Mouse (Mus musculus) adrenal gland, adult 18-20 months (tissue): ENCODE data around the gene Pan2. TPM values are rescaled to one million over a fixed set of nuclear protein-coding genes. Genes with fewer than 3 reads are reported as not detected.
A peak's percentile ranks its signal among the peaks of the same experiment; 100 is the strongest.
"Not testable (repeated sequence)": the region's sequence is repeated elsewhere in the genome, so short reads cannot be mapped to it uniquely, and the experiment has no call there.

Source experiments
- DNase-seq, 2 experiments: peaks; one replicate each; pipeline ENCODE4 v3.0.0; 2021 to 2022; ENCODE audit warnings: low spot score in 2 of 2
- total RNA-seq, 2 experiments: library from RNA; stranded (reverse); gene quantifications; 1 replicate in 1 of 2; 2 replicates in 1 of 2; pipeline ENCODE4 v1.2.3; 2021

The Pan2 gene
- total RNA-seq, 2 experiments from 2014 or later = 14.5 to 19.1 TPM

DNA sequence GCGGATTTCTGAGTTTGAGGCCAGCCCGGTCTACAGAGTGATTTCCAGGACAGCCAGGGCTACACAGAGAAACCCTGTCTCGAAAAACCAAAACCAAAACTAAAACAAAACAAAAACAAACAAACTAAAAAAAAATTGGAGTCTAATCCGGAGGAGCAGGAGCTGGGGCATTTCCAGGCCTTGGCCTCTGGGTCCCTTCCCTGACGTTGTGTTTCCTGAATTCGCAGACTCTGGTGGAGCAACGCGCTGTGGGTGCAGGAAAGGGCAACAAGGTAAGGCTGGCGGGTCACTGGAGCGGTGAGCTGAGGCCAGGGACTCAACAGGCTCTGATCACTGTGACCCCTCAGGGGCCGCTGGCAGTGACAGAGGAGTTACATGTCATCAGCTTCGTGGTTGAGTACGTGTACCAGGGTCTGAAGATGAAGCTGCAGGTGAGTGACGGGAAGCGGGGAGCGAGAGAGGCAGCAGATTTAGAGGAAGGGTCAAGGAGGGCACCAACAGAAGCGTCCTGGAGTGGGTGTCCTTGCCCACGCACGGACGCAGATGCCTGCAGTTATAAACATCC is 20.2 kb upstream of the Pan2 start:
- no peak for DNase-seq

DNA sequence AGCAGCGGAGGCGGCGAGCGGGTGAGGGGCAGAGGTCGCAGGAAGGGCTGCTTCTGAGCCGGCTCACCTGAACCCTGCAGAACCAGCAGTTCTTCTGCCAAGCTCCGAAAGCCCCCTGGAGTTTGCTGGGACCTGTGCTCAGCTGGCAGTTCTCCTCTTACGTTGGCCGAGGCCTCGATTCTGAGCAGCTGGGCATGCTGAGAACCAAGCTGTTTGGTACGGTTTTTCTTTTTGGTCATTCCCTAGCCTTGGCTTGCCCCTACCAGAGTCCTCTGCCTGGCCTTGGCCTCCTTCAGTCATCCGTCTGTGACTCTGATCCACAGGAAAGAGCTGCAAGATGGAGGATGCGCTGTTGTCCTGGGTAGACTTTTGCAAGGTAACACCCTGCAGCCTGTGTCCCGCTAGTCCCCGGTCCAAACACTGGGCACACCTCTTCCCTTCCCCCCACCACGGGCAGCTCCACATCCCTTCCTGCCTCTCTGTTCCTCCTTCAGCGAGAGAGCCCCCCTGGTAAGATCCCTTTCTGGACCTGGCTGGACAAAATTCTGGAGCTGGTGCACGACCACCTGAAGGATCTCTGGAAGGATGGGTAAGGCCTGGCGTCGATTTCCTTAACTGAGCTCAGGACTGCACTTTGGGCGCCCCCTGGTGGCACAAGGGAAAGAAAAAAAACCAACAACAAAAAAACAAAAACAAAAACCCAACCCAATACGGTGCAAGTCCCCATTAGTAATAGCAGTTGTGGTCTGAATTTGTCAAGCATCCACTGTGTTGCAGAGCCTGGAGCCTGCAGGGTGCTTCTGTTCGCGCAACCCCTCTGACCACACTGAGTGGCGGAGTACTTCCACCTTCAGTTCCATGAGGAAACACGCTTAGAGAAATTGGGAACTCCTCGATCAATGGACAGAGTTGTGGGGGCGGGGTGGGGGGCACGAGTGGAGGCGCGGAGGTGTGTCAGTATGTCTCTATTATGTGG is 19.2 kb upstream of the Pan2 start:
- DNase-seq = peak; percentile 60 to 72

DNA sequence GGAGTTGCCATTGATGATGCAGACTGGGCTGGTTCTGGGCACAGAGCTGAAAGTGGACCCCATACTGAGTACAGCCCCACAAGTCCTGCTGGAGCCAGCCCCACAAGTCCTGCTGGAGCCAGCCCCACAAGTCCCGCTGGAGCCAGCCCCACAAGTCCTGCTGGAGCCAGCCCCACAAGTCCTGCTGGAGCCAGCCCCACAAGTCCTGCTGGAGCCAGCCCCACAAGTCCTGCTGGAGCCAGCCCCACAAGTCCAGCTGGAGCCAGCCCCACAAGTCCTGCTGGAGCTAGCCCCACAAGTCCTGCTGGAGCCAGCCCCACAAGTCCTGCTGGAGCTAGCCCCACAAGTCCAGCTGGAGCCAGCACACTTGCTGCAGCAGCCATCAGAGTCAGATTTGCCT is 12.5 kb upstream of the Pan2 start:
- DNase-seq = not testable (repeated sequence)

DNA sequence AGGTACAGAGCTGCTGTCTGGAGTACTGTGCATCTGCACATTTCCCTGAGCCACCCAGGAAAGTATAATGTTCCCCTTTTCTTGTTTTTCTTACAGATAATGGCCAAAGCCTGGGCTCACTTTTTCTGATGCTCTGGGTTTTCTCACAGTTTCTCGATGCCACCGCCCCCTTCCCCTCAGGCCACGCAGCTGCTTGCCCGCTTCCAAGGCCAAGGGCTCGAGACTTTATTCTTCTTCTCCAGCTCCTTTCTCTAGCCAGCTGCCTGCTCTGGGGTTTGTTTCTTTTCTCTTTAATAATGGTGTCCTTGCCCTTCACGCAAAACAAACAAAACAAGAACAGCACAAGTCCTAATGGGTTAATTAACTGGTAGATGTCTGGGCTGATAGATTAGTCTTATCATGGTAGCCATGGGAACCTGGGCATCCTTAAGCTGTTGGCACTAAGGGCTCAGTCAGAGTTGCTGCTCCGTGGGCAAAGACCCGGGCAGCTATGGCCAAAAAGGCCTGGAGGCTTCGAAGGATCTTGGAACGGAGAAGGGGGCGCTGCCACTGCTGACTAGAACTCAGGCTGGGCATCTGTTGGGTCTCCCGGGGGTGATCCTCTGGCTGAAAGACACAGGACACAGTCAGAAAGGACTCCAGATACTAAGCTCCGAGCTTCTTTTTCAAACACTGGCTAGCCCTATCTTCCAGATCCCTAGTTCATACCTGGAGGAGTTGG is 6.6 kb upstream of the Pan2 start:
- DNase-seq = no peak

GRCm38 (mm10) chr10:128297221-128297620 is 5.9 kb upstream of the Pan2 start:
- no peak for DNase-seq

GRCm38 (mm10) chr10:128297622-128298021 is 5.5 kb upstream of the Pan2 start:
- DNase-seq = no peak

GRCm38 (mm10) chr10:128298243-128298642 is 4.9 kb upstream of the Pan2 start:
- no peak for DNase-seq

GRCm38 (mm10) chr10:128298702-128299171 is 4.4 kb upstream of the Pan2 start, which contains the start of gene Il23a:
Gene Il23a, minus strand, starts transcription at chr10:128298752.
- DNase-seq = no peak

GRCm38 (mm10) chr10:128302357-128302756 is 778 bp upstream of the Pan2 start:
- DNase-seq = no peak

- DNase-seq = no peak
Measured at GRCm38 (mm10) chr10:128302785-128303125, 380 bp upstream of the Pan2 start.

- DNase-seq = no peak
Measured at GRCm38 (mm10) chr10:128309654-128310053, 6.5 kb downstream of the Pan2 start.

DNA sequence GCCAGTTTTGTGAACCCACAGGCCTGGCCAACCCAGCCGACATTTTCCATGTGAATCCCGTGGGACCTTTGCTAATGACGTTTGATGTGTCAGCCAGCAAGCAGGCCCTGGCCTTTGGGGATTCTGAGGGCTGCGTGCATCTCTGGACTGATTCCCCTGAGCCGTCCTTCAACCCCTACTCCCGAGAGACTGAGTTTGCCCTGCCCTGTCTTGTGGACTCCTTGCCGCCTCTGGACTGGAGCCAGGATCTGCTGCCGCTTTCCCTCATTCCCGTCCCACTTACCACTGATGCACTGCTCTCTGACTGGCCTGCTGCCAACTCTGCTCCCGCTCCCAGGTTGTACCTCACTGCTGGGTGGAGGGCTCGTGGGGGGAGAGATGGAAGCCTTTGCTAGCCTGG is 7.0 kb downstream of the Pan2 start:
- peak; percentile 46 to 58 for DNase-seq

- DNase-seq = no peak
Measured at GRCm38 (mm10) chr10:128310902-128311301, 7.8 kb downstream of the Pan2 start.

GRCm38 (mm10) chr10:128315578-128315977 is 12.4 kb downstream of the Pan2 start:
- no peak for DNase-seq

DNA sequence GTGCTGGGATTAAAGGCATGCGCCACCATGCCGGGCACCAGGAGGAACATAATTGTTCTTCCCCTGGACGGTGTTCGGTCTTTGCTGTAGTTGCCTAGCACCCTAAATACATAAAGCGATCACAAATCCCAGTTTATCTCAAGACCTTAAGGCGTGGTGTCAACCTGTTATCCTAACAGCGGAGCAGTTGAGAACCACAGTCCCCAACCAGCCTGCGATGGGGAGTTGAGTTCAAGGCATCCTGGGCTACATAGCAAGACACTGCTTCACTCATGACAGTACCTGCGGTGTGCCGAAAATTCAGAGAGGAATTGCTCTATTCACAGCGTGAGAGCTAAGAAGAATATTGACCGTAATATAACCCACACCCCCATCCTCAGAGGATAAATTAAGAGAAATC is 18.5 kb downstream of the Pan2 start:
- DNase-seq = no peak

- peak; percentile 68 to 76 for DNase-seq
Measured at GRCm38 (mm10) chr10:128322141-128323108, 19.3 kb downstream of the Pan2 start, which contains the start of gene Cnpy2. Gene Cnpy2, plus strand, starts transcription at chr10:128322459.

DNA sequence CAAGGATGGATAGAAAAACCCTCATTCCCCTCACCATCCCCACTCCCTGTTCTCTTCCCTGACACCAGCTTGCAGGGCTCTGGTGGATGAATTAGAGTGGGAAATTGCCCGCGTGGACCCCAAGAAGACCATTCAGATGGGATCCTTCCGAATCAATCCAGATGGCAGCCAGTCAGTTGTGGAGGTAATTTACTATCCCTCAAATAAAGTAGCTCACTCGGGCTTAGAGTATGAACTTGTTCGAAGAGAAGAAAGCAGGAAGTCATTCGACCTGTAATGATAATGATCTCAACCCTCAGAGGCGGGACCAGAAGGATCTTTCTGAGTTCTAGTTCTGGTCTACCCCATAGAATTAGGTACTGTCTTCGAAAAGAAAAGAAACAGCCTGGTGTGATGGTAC is 20.4 kb downstream of the Pan2 start:
- DNase-seq = no peak

DNA sequence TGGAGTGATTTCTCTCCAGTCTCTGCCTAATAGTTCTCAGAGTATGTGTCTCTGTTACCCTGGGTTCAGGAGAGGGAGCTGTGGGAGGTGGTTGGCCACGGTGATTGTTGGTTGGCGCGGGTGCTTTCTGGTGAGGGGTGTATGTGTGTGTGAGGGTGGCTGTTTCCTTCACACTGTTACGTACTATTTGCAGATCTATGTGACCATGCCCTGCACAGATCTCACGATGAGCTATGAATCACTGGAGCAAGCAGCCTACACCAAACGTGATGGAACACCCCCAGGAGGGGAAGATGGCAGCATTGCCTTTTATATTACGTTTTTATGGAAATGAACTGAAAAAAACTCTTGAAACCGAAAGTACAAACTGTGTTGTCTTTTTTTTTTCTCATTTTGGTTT is 23.7 kb downstream of the Pan2 start:
- no peak for DNase-seq

DNA sequence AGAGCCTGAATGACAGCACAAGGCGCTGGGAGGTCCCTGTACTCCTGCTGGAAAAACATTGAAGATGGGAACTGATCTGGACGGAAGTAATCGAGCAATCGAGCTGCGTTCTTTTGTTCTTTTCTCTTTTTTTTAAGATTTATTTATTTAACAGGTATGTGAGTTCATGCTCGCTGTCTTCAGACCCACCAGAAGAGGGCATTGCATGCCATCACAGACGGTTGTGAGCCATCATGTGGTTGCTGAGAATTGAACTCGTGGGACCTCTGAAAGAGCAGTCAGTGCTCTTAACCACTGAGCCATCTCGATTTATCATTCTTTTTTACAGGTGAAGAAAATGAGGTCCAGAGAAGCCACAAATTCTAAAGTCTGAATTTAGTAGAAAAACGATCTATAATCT is 24.5 kb downstream of the Pan2 start:
- no peak for DNase-seq
